Mouse (Mus musculus) right cerebral cortex, postnatal 4 days (tissue): ENCODE data around the gene Lsg1.

ENCODE experiments used
- DNase-seq: peaks from one replicate; pipeline ENCODE4 v3.0.0-alpha.2; 2022

Gene Lsg1

DNA sequence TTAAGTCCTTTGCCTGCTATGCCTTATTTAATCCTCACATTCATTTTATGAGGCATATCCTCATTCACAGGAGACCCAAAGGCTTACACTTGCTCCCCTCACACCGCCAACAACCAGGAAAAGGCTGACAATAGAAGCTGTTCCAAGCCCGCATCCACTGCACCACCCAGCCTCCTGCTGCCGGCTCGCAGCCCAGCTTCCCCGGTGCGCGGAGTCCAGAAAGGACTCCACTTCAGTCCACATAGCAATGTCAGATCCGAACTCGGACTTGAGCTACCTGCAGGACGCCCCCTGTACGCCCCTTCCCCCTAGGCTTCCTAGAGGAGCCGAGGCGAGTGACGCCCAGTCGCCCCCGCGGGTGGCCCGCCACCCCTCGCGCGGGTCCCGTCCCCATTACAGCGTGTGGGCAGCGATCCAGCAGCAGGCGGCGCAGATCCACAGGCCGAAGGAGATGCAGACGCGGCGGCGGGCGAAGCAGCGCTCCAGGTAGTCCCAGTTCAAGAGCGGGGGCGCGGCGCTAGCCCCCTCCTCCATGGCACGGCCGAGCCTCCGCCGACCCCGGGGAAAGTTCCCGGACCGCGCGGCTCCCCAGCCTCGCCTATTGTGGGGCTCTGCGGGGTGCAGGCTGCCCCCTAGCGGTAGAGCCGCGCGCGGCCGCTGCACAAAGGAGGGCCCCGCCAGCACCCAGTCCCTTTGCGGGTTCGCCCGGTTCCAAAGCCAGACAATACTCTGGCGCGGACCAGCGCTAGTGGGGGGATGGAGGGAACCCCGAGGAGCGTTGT lies 37.2 kb downstream of the Lsg1 start:
- DNase-seq, result peak; percentile 88

DNA sequence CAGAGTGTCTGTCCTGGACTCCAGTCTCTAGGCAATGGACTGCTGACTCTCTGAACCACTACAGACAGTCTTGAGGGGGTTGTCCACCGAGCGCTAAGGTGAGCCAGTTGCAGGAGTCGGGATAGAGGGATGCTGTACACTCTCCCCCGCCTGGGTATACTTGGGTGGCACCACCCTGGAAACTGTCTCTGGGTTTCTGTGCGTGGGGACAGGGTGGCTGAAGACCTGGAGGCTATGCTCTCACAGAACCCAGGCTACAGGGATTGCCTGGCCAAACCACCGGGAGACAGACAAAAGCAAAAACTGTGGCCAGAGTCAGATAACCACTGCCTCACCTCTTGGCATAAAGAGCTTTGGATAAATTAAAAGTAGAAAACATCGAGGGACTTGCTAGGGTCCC lies 37.9 kb downstream of the Lsg1 start:
- no peak for DNase-seq

DNA sequence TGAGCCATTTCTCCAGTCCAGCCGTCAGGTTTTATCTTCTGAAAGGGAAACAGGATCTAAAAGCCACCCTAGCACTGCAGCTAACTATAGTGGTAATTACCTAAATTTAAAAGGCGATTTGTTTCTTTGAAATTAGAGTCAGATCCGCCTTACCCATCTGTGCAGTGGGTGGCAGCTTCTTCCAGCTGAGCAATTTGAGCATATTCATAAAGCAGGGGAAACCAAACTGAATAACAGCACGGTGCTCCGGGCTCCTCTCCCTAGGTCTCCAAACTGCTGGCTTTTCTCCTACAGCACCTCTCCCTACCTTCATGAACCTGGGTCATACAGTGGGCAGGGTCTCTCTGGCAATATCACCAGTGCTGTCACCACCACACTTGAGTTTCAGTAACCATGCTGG lies 39.1 kb downstream of the Lsg1 start:
- no peak for DNase-seq

DNA sequence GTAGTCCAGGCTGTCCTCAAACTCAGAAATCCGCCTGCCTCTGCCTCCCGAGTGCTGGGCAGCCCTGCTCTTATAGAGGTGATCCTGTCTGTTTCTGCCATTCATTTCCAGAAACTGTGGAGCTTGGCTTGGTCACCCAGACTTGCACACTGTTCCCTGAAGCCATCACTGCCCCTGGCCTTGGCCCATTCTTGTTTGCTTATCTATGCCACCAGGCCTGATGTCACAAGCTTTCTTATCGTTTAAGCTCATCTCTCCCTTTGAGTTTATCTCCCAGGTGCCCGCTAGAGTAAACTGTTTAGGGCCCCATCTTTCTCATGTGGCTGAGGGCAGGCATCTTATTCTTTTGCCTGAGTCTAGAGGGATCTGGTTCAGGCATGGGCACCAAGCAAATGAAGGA lies 42.7 kb downstream of the Lsg1 start:
- no peak for DNase-seq

DNA sequence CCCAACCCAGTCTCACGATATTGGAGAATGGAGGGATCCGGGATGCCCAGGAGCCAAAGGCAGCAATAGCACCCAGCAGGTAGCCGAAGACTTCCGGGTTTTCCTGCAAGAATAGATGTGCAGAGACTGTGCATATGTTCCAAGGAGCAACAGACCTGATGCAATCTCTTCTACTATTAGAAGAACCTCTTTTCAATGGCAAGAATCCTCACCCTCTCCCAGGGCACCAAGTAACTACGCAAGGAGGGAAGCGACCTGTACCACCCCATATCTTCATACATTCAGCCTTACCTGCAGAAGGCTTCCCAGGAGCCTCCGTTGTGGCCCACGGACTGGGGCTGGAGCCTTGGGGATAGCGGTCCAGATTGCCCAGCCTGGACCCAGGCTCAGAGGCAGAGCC lies 44.0 kb downstream of the Lsg1 start:
- no peak for DNase-seq

- DNase-seq, result no peak
Measured at GRCm38 (mm10) chr16:30542826-30543225, 44.6 kb downstream of the Lsg1 start.

GRCm38 (mm10) chr16:30540107-30541001 lies 47.0 kb downstream of the Lsg1 start:
- DNase-seq, result no peak

GRCm38 (mm10) chr16:30539433-30539832 lies 48.0 kb downstream of the Lsg1 start:
- peak; percentile 68 for DNase-seq

- DNase-seq, result no peak
Measured at GRCm38 (mm10) chr16:30535075-30535474, 52.3 kb downstream of the Lsg1 start.

DNA sequence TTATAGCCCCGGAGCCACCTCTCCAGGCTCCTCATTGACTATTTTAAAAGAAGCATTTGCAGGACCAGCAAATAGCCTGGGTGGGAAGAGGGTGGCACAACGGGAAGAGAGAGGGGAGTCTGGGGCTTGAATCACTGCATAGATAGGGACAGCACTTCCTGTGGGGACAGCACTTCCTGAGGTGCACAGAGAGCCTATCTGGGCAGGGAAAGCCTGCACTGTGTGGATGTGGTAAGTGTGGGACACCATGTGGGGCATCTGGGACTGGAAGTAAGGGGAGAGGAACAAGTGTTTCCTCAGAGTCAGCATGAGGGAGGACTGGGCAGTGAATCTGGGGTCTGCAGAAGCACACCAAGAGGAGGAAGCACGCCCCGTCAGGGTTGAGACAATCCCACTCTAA lies 53.8 kb downstream of the Lsg1 start:
- DNase-seq, result no peak

- DNase-seq, result no peak
Measured at GRCm38 (mm10) chr16:30532929-30533328, 54.5 kb downstream of the Lsg1 start.

DNA sequence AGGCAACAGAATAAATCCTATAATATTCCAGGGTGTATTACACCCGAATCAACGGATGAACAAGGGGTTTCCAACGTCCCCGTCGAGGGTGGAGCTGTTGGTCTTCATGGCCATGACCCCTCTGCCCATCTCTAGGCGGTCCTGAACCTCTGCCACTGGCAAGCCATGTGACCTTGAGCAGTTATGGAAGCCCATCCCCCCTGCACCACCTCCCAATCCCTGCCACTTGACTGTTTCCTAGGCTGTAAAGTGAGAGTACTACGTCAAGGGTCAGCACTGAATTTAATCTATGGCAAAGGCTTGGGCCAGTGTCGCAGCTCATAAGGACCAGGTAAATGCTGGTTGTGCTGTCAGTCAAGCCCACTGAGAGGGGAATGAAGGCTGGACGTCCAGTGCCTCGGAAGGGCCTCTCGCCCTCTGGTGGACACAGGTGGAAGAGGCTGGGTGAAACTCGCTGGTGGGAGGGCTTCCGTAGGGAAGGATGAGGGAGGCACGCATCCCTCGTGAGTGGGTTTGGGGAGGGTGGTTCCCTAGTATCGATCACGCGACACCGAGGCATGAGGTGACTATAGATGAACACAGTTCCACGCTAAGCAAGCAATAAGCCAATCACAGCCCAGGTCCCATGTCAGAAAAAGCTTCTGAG lies 55.5 kb downstream of the Lsg1 start:
- peak; percentile 59 for DNase-seq

DNA sequence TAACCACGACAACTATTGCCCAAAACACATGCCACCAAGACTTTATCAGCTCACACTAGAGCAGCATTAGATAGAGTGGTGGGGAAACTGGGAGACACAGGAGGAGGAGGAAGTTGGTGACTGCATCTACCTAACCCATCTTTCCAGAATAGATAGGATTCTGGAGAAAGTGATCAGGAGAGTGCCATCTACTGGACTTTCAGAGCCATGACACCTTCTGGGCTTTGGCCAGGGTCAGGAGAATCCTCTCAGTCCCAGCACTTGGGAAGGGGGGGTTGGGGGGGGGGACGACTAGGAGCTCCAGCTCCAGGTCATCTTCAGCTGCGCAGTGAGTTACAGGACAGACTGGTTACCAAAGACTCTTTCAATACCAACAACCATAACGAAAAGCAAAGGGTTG lies 56.6 kb downstream of the Lsg1 start:
- no peak for DNase-seq

GRCm38 (mm10) chr16:30528386-30528785 lies 59.0 kb downstream of the Lsg1 start:
- DNase-seq, result no peak

GRCm38 (mm10) chr16:30527889-30528288 lies 59.5 kb downstream of the Lsg1 start:
- DNase-seq, result no peak

DNA sequence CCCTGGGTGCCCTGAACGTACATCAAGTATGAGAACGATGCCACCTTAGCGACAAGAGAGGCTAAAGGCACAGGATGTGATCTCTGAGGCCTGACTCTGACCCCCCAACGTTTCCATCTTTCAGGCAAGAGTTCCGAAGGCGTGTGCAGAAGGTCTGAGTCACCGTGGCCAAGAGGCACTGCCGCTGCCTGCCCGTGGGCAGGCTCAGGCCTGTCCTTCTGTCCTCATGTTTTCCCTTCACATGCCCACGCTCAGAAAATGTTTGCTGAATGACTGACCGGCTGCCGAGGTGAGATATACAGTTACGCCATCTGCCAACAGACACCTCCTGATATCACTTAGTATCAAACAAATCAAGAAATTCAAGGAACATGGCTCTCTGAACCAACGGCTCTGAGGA lies 61.6 kb downstream of the Lsg1 start:
- no peak for DNase-seq

DNA sequence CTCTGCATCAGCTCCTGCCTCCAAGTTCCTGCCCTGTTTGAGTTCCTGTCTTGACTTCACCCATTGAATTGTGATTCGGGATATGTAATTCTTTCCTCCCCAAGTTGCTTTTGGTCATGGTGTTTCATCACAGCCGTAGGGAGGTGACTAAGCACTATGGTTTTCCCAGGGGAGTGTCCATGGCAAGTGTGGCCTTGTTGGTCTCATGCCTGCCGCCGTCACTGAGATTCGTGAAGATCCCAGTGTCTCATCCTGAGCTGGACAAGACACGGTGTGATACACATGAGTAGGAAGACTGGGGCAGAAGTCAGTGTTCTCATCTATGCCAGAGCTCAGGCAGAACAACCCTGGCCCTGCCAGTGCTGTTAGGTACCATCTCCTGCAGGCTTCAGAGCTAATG lies 62.9 kb downstream of the Lsg1 start:
- DNase-seq, result no peak

DNA sequence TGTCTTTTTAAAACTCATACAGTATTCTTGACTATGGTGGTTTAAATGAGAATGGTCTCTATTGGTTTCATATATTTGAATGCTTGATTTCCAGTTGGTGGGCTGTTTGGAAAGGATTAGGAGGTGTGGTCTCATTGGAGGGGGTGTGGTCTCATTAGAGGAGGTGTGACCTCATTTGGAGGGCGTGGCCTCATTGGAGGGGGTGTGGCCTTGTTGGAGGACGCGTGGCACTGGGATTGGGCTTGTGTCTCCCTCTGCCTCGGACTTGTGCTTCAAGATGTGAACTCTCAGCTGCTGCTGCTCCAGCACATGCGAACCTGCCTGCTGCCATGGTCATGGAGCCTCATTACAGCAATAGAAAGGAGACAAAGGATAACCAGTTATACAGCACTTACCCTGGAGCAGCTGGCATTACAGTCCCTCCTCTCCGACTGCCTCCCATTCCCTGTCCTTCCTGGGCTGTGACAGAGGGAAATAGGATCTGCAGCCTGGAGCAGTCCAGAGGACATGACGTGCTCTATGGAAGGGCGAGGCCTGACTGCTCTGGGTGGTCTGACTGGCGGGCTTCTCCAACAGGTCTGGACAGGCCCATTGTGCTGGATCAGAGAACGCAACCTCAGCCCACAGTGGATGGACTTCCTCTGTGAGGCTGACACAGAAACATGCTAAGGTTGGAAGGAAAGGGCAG lies 65.0 kb downstream of the Lsg1 start:
- no peak for DNase-seq

DNA sequence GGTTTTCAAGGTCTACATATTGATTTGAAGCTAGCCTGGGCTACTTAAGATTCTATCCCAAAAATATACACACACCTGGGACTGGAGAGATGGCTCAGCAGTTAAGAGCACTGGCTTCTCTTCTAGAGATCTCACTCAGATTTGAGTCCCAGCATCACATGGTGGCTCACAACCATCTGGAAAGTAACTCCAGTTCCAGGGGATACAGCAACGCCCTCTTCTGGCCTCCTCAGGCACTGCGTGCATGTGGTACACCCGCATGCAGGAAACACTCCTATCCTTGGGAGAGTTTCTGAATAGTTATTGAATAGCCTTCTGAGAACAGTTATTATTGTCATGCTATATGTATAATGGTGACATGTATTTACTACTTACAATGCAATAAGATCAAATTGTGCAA lies 66.2 kb downstream of the Lsg1 start:
- no peak for DNase-seq

DNA sequence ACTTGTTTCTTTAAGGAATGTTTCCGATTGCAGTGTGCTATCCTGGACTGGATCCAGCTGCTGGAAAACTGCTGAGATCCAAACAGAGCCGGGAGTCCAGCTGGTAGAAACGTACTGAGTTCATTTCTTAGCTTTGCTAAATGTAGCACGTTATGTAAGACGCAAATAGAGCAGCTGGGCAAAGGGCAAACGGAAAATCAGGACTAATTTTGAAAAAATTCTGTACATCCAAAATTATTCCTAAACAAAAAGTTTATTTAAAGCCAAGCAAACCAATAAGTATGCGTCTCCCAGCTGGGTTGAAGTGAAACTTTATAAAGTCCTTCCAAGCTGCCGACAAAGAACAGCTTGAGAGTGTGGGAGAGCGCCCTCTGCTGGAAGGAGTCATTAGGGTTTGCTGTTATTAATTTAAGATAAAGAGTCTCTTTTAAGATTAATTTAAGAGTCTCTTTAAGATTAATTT lies 67.0 kb downstream of the Lsg1 start:
- DNase-seq, result peak; percentile 90

- DNase-seq, result no peak
Measured at GRCm38 (mm10) chr16:30518635-30519034, 68.8 kb downstream of the Lsg1 start.

GRCm38 (mm10) chr16:30517666-30518283 lies 69.6 kb downstream of the Lsg1 start:
- no peak for DNase-seq
